Mouse (Mus musculus): ENCODE measurements around the gene Zdhhc7. TPM values are rescaled to one million over a fixed set of nuclear protein-coding genes. Genes with fewer than 3 reads are reported as not detected.
A peak's percentile ranks its signal among the peaks of the same experiment; 100 is the strongest.

Zdhhc7 gene
- polyA plus RNA-seq, 1 experiment from 2014 or later = 25.9 TPM

- Histone ChIP-seq H3K27ac (ENCODE audit: low read depth, low read length) (no peak overlapping the region), H3K4me3 (ENCODE audit: low read depth, low read length) (no peak overlapping the region), H3K27me3 (ENCODE audit: control insufficient read depth, insufficient read depth, low read length) (peaks cover 20% of the 10 kb centered on the region), H3K9me3 (ENCODE audit: control insufficient read depth, low read length) (no peaks in the 10 kb centered on the region), H3K36me3 (ENCODE audit: control insufficient read depth, insufficient read depth, low read length) (no peaks in the 10 kb centered on the region), H3K4me2 (no peak overlapping the region), H3K4me1 (ENCODE audit: control insufficient read depth, insufficient read depth, low read length) (peaks cover 10% of the 10 kb centered on the region), H3K9ac (ENCODE audit: low read length) (no peak overlapping the region)
- no peak for ATAC-seq (ENCODE audit: low FRiP score)
- DNase-seq (ENCODE audit: low spot score, missing footprints) = no peak
- 76% methylated on average over 3 of the region's 3 CpGs for WGBS
Observed at GRCm38 (mm10) chr8:120119429-120119828, 18.1 kb upstream of the Zdhhc7 start.

GRCm38 (mm10) chr8:120118847-120119246 is 17.6 kb upstream of the Zdhhc7 start:
- Histone ChIP-seq H3K27me3 (ENCODE audit: control insufficient read depth, insufficient read depth, low read length) (peaks cover 21% of the 10 kb centered on the region), H3K4me2 (no peak overlapping the region), H3K4me1 (ENCODE audit: control insufficient read depth, insufficient read depth, low read length) (peaks cover 8% of the 10 kb centered on the region), H3K9me3 (ENCODE audit: control insufficient read depth, low read length) (no peaks in the 10 kb centered on the region), H3K9ac (ENCODE audit: low read length) (no peak overlapping the region), H3K36me3 (ENCODE audit: control insufficient read depth, insufficient read depth, low read length) (no peaks in the 10 kb centered on the region), H3K27ac (ENCODE audit: low read depth, low read length) (no peak overlapping the region), H3K4me3 (ENCODE audit: low read depth, low read length) (no peak overlapping the region)
- DNase-seq (ENCODE audit: low spot score, missing footprints) = no peak
- WGBS = 89% methylated on average over 5 of the region's 5 CpGs
- ATAC-seq (ENCODE audit: low FRiP score) = no peak

- Histone ChIP-seq H3K27me3 (ENCODE audit: control insufficient read depth, insufficient read depth, low read length) (peaks cover 21% of the 10 kb centered on the region), H3K9ac (ENCODE audit: low read length) (no peak overlapping the region), H3K27ac (ENCODE audit: low read depth, low read length) (no peak overlapping the region), H3K4me3 (ENCODE audit: low read depth, low read length) (no peak overlapping the region), H3K36me3 (ENCODE audit: control insufficient read depth, insufficient read depth, low read length) (no peaks in the 10 kb centered on the region), H3K9me3 (ENCODE audit: control insufficient read depth, low read length) (no peaks in the 10 kb centered on the region), H3K4me1 (ENCODE audit: control insufficient read depth, insufficient read depth, low read length) (peaks cover 10% of the 10 kb centered on the region), H3K4me2 (no peak overlapping the region)
- DNase-seq (ENCODE audit: low spot score, missing footprints) (no peak), ATAC-seq (ENCODE audit: low FRiP score) (no peak)
- WGBS = 88% methylated on average over 9 of the region's 9 CpGs
Observed at GRCm38 (mm10) chr8:120118162-120118561, 16.9 kb upstream of the Zdhhc7 start.

- H3K27me3 ChIP-seq (ENCODE audit: control insufficient read depth, insufficient read depth, low read length) = peaks cover 21% of the 10 kb centered on the region
- no peak overlapping the region for H3K4me2 ChIP-seq
- no peaks in the 10 kb centered on the region for H3K9me3 ChIP-seq (ENCODE audit: control insufficient read depth, low read length)
- no peak overlapping the region for H3K4me3 ChIP-seq (ENCODE audit: low read depth, low read length)
- peaks cover 13% of the 10 kb centered on the region for H3K4me1 ChIP-seq (ENCODE audit: control insufficient read depth, insufficient read depth, low read length)
- ATAC-seq (ENCODE audit: low FRiP score) = no peak
- 79% methylated on average over 7 of the region's 7 CpGs for WGBS
- H3K9ac ChIP-seq (ENCODE audit: low read length) = no peak overlapping the region
- no peaks in the 10 kb centered on the region for H3K36me3 ChIP-seq (ENCODE audit: control insufficient read depth, insufficient read depth, low read length)
- DNase-seq (ENCODE audit: low spot score, missing footprints) = peak; percentile 19
- H3K27ac ChIP-seq (ENCODE audit: low read depth, low read length) = no peak overlapping the region
Observed at GRCm38 (mm10) chr8:120116600-120116999, 15.3 kb upstream of the Zdhhc7 start.

- no peaks in the 10 kb centered on the region for H3K36me3 ChIP-seq (ENCODE audit: control insufficient read depth, insufficient read depth, low read length)
- peaks cover 13% of the 10 kb centered on the region for H3K4me1 ChIP-seq (ENCODE audit: control insufficient read depth, insufficient read depth, low read length)
- H3K4me3 ChIP-seq (ENCODE audit: low read depth, low read length) = peak overlapping the region; percentile 67
- 1% methylated on average over 46 of the region's 46 CpGs for WGBS
- H3K27me3 ChIP-seq (ENCODE audit: control insufficient read depth, insufficient read depth, low read length) = peaks cover 21% of the 10 kb centered on the region
- no peak; the same call in none of the 2 replicates for ATAC-seq (ENCODE audit: low FRiP score)
- H3K9ac ChIP-seq (ENCODE audit: low read length) = peak overlapping the region; percentile 72
- no peak overlapping the region for H3K27ac ChIP-seq (ENCODE audit: low read depth, low read length)
- no peaks in the 10 kb centered on the region for H3K9me3 ChIP-seq (ENCODE audit: control insufficient read depth, low read length)
- H3K4me2 ChIP-seq = peak overlapping the region; percentile 80
- peak; percentile 92 for DNase-seq (ENCODE audit: low spot score, missing footprints)
Observed at GRCm38 (mm10) chr8:120114315-120114841, 13.1 kb upstream of the Zdhhc7 start.

- peaks cover 21% of the 10 kb centered on the region for H3K27me3 ChIP-seq (ENCODE audit: control insufficient read depth, insufficient read depth, low read length)
- H3K9ac ChIP-seq (ENCODE audit: low read length) = peak within 1 kb of the TSS; percentile 72
- H3K4me3 ChIP-seq (ENCODE audit: low read depth, low read length) = peak within 1 kb of the TSS; percentile 67
- peak; percentile 100 for DNase-seq (ENCODE audit: low spot score, missing footprints)
- under 1% methylated on average over 51 of the region's 61 CpGs for WGBS
- peak within 1 kb of the TSS; percentile 88 for H3K4me2 ChIP-seq
- H3K36me3 ChIP-seq (ENCODE audit: control insufficient read depth, insufficient read depth, low read length) = no peaks in the 10 kb centered on the region
- H3K4me1 ChIP-seq (ENCODE audit: control insufficient read depth, insufficient read depth, low read length) = peaks cover 13% of the 10 kb centered on the region
- H3K27ac ChIP-seq (ENCODE audit: low read depth, low read length) = peak within 1 kb of the TSS; percentile 83
- no peaks in the 10 kb centered on the region for H3K9me3 ChIP-seq (ENCODE audit: control insufficient read depth, low read length)
- ATAC-seq (ENCODE audit: low FRiP score) = peak; percentile 96
Observed at GRCm38 (mm10) chr8:120113758-120114255, 12.5 kb upstream of the Zdhhc7 start, which contains the start of gene 6430548M08Rik. 6430548M08Rik (plus strand) TSS chr8:120114152.

- H3K9me3 ChIP-seq (ENCODE audit: control insufficient read depth, low read length) = no peaks in the 10 kb centered on the region
- H3K4me2 ChIP-seq = peak overlapping the region; percentile 88
- H3K4me3 ChIP-seq (ENCODE audit: low read depth, low read length) = peak overlapping the region; percentile 67
- ATAC-seq (ENCODE audit: low FRiP score) = no peak; the same call in 1 of the 2 replicates
- no peak for DNase-seq (ENCODE audit: low spot score, missing footprints)
- H3K4me1 ChIP-seq (ENCODE audit: control insufficient read depth, insufficient read depth, low read length) = peaks cover 13% of the 10 kb centered on the region
- 6% methylated on average over 10 of the region's 10 CpGs for WGBS
- H3K27me3 ChIP-seq (ENCODE audit: control insufficient read depth, insufficient read depth, low read length) = peaks cover 21% of the 10 kb centered on the region
- H3K36me3 ChIP-seq (ENCODE audit: control insufficient read depth, insufficient read depth, low read length) = no peaks in the 10 kb centered on the region
- H3K9ac ChIP-seq (ENCODE audit: low read length) = peak overlapping the region; percentile 69
- H3K27ac ChIP-seq (ENCODE audit: low read depth, low read length) = peak overlapping the region; percentile 83
Observed at GRCm38 (mm10) chr8:120113306-120113705, 12.0 kb upstream of the Zdhhc7 start.

- 78% methylated on average over 5 of the region's 5 CpGs for WGBS
- H3K4me3 ChIP-seq (ENCODE audit: low read depth, low read length) = no peak overlapping the region
- peak; percentile 12 for DNase-seq (ENCODE audit: low spot score, missing footprints)
- H3K4me1 ChIP-seq (ENCODE audit: control insufficient read depth, insufficient read depth, low read length) = peaks cover 13% of the 10 kb centered on the region
- H3K4me2 ChIP-seq = no peak overlapping the region
- H3K27ac ChIP-seq (ENCODE audit: low read depth, low read length) = no peak overlapping the region
- ATAC-seq (ENCODE audit: low FRiP score) = no peak
- H3K9me3 ChIP-seq (ENCODE audit: control insufficient read depth, low read length) = no peaks in the 10 kb centered on the region
- H3K9ac ChIP-seq (ENCODE audit: low read length) = no peak overlapping the region
- no peaks in the 10 kb centered on the region for H3K36me3 ChIP-seq (ENCODE audit: control insufficient read depth, insufficient read depth, low read length)
- peaks cover 21% of the 10 kb centered on the region for H3K27me3 ChIP-seq (ENCODE audit: control insufficient read depth, insufficient read depth, low read length)
Observed at GRCm38 (mm10) chr8:120112535-120112934, 11.3 kb upstream of the Zdhhc7 start.

GRCm38 (mm10) chr8:120111382-120111781 is 10.1 kb upstream of the Zdhhc7 start:
- WGBS = 61% methylated on average over 4 of the region's 4 CpGs
- H3K4me1 ChIP-seq (ENCODE audit: control insufficient read depth, insufficient read depth, low read length) = peaks cover 13% of the 10 kb centered on the region
- ATAC-seq (ENCODE audit: low FRiP score) (no peak), DNase-seq (ENCODE audit: low spot score, missing footprints) (peak; percentile 69)
- H3K27ac ChIP-seq (ENCODE audit: low read depth, low read length) = no peak overlapping the region
- H3K9ac ChIP-seq (ENCODE audit: low read length) = no peak overlapping the region
- H3K9me3 ChIP-seq (ENCODE audit: control insufficient read depth, low read length) = no peaks in the 10 kb centered on the region
- peaks cover 20% of the 10 kb centered on the region for H3K27me3 ChIP-seq (ENCODE audit: control insufficient read depth, insufficient read depth, low read length)
- H3K4me2 ChIP-seq = no peak overlapping the region
- no peaks in the 10 kb centered on the region for H3K36me3 ChIP-seq (ENCODE audit: control insufficient read depth, insufficient read depth, low read length)
- no peak overlapping the region for H3K4me3 ChIP-seq (ENCODE audit: low read depth, low read length)
